Mouse (Mus musculus): Measurements from ENCODE around the gene Sun2. TPM values are rescaled to one million over a fixed set of nuclear protein-coding genes. Genes with fewer than 3 reads are reported as not detected.

The Sun2 gene
- polyA plus RNA-seq, 1 experiment from 2014 or later, result 2.2 TPM

GRCm38 (mm10) chr15:79777749-79778148, 35.4 kb upstream of the Sun2 start, which contains the start of gene Dnal4:
Gene Dnal4 (minus strand): TSS chr15:79777849.
- Histone ChIP-seq H3K36me3 (ENCODE audit: control insufficient read depth, insufficient read depth, low read length) (no peaks in the 10 kb centered on the region), H3K9me3 (ENCODE audit: control insufficient read depth, low read length) (no peaks in the 10 kb centered on the region), H3K4me3 (ENCODE audit: low read depth, low read length) (no peak within 1 kb of the TSS), H3K4me1 (replicated peaks; ENCODE audit: control insufficient read depth, insufficient read depth) (0 out of 2 replicates have a peak, but pooled peaks cover 4% of the 10 kb centered on the region), H3K27ac (replicated peaks) (no peak within 1 kb of the TSS), H3K27me3 (ENCODE audit: control insufficient read depth, insufficient read depth, low read length) (no peaks in the 10 kb centered on the region), H3K4me2 (replicated peaks; ENCODE audit: low read depth) (no peak within 1 kb of the TSS), H3K9ac (ENCODE audit: low read length) (no peak within 1 kb of the TSS)
- ATAC-seq (ENCODE audit: low FRiP score, low TSS enrichment) (no peak), DNase-seq (ENCODE audit: low spot score) (no peak)
- TF ChIP-seq CTCF (IDR thresholded peaks at IDR 0.05; ENCODE audit: low read depth) (no peak), EP300 (optimal IDR thresholded peaks at IDR 0.05) (no peak)

GRCm38 (mm10) chr15:79775662-79776061, 33.3 kb upstream of the Sun2 start:
- no peak overlapping the region for H3K9ac ChIP-seq (ENCODE audit: low read length)
- no peak overlapping the region for H3K4me2 ChIP-seq (replicated peaks; ENCODE audit: low read depth)
- TF ChIP-seq CTCF (IDR thresholded peaks at IDR 0.05; ENCODE audit: low read depth), result no peak
- no peak for TF ChIP-seq EP300 (optimal IDR thresholded peaks at IDR 0.05)
- H3K4me1 ChIP-seq (replicated peaks; ENCODE audit: control insufficient read depth, insufficient read depth), result peaks cover 4% of the 10 kb centered on the region; the same call in 1 of the 2 replicates
- DNase-seq (ENCODE audit: low spot score), result no peak
- no peaks in the 10 kb centered on the region for H3K9me3 ChIP-seq (ENCODE audit: control insufficient read depth, low read length)
- ATAC-seq (ENCODE audit: low FRiP score, low TSS enrichment), result no peak
- H3K27ac ChIP-seq (replicated peaks), result no peak overlapping the region
- no peaks in the 10 kb centered on the region for H3K36me3 ChIP-seq (ENCODE audit: control insufficient read depth, insufficient read depth, low read length)
- WGBS, result 58% methylated on average over 7 of the region's 7 CpGs
- no peaks in the 10 kb centered on the region for H3K27me3 ChIP-seq (ENCODE audit: control insufficient read depth, insufficient read depth, low read length)
- no peak overlapping the region for H3K4me3 ChIP-seq (ENCODE audit: low read depth, low read length)

- no peaks in the 10 kb centered on the region for H3K36me3 ChIP-seq (ENCODE audit: control insufficient read depth, insufficient read depth, low read length)
- DNase-seq (ENCODE audit: low spot score), result peak; percentile 93
- H3K9ac ChIP-seq (ENCODE audit: low read length), result peak overlapping the region; percentile 85
- no peaks in the 10 kb centered on the region for H3K9me3 ChIP-seq (ENCODE audit: control insufficient read depth, low read length)
- peak overlapping the region; percentile 83 for H3K27ac ChIP-seq (replicated peaks)
- H3K4me1 ChIP-seq (replicated peaks; ENCODE audit: control insufficient read depth, insufficient read depth), result peaks cover 7% of the 10 kb centered on the region; the same call in 1 of the 2 replicates
- no peaks in the 10 kb centered on the region for H3K27me3 ChIP-seq (ENCODE audit: control insufficient read depth, insufficient read depth, low read length)
- WGBS, result 1% methylated on average over 40 of the region's 50 CpGs
- H3K4me3 ChIP-seq (ENCODE audit: low read depth, low read length), result peak overlapping the region; percentile 79
- ATAC-seq (ENCODE audit: low FRiP score, low TSS enrichment), result peak; percentile 99
- TF ChIP-seq CTCF (IDR thresholded peaks at IDR 0.05; ENCODE audit: low read depth) (no peak), EP300 (optimal IDR thresholded peaks at IDR 0.05) (no peak)
- H3K4me2 ChIP-seq (replicated peaks; ENCODE audit: low read depth), result peak overlapping the region; percentile 80
These were observed 32.0 kb upstream of the Sun2 start for GRCm38 (mm10) chr15:79774117-79775027.

GRCm38 (mm10) chr15:79770629-79771240, 28.4 kb upstream of the Sun2 start:
- WGBS, result 56% methylated on average over 21 of the region's 21 CpGs
- no peaks in the 10 kb centered on the region for H3K9me3 ChIP-seq (ENCODE audit: control insufficient read depth, low read length)
- H3K27me3 ChIP-seq (ENCODE audit: control insufficient read depth, insufficient read depth, low read length), result no peaks in the 10 kb centered on the region
- TF ChIP-seq EP300 (optimal IDR thresholded peaks at IDR 0.05) (no peak), CTCF (IDR thresholded peaks at IDR 0.05; ENCODE audit: low read depth) (no peak)
- no peak overlapping the region for H3K4me3 ChIP-seq (ENCODE audit: low read depth, low read length)
- no peak for ATAC-seq (ENCODE audit: low FRiP score, low TSS enrichment)
- H3K9ac ChIP-seq (ENCODE audit: low read length), result no peak overlapping the region
- no peaks in the 10 kb centered on the region for H3K36me3 ChIP-seq (ENCODE audit: control insufficient read depth, insufficient read depth, low read length)
- DNase-seq (ENCODE audit: low spot score), result no peak
- no peak overlapping the region for H3K4me2 ChIP-seq (replicated peaks; ENCODE audit: low read depth)
- peaks cover 10% of the 10 kb centered on the region for H3K4me1 ChIP-seq (replicated peaks; ENCODE audit: control insufficient read depth, insufficient read depth)
- no peak overlapping the region for H3K27ac ChIP-seq (replicated peaks)

- no peak overlapping the region for H3K4me3 ChIP-seq (ENCODE audit: low read depth, low read length)
These were observed 26.0 kb upstream of the Sun2 start for GRCm38 (mm10) chr15:79768302-79768701.

More at GRCm38 (mm10) chr15:79768302-79768701, 26.0 kb upstream of the Sun2 start:
- Histone ChIP-seq H3K9ac (ENCODE audit: low read length) (no peak overlapping the region), H3K36me3 (ENCODE audit: control insufficient read depth, insufficient read depth, low read length) (no peaks in the 10 kb centered on the region), H3K4me2 (replicated peaks; ENCODE audit: low read depth) (no peak overlapping the region), H3K27me3 (ENCODE audit: control insufficient read depth, insufficient read depth, low read length) (no peaks in the 10 kb centered on the region), H3K4me1 (replicated peaks; ENCODE audit: control insufficient read depth, insufficient read depth) (peaks cover 8% of the 10 kb centered on the region), H3K9me3 (ENCODE audit: control insufficient read depth, low read length) (no peaks in the 10 kb centered on the region), H3K27ac (replicated peaks) (no peak overlapping the region)
- no peak for DNase-seq (ENCODE audit: low spot score)
- no peak for TF ChIP-seq CTCF (IDR thresholded peaks at IDR 0.05; ENCODE audit: low read depth)
- no peak for TF ChIP-seq EP300 (optimal IDR thresholded peaks at IDR 0.05)
- 63% methylated on average over 6 of the region's 6 CpGs for WGBS
- no peak for ATAC-seq (ENCODE audit: low FRiP score, low TSS enrichment)
